Mouse (Mus musculus): ENCODE data around the gene Lipi. TPM values are rescaled to one million over a fixed set of nuclear protein-coding genes. Genes with fewer than 3 reads are reported as not detected.

Lipi gene
- 0.13 TPM in 1 of 2 replicates, not detected in the other for polyA plus RNA-seq (2015; fragmentation: Nextera tagmentation; extraction: Ambion mirVana)

DNA sequence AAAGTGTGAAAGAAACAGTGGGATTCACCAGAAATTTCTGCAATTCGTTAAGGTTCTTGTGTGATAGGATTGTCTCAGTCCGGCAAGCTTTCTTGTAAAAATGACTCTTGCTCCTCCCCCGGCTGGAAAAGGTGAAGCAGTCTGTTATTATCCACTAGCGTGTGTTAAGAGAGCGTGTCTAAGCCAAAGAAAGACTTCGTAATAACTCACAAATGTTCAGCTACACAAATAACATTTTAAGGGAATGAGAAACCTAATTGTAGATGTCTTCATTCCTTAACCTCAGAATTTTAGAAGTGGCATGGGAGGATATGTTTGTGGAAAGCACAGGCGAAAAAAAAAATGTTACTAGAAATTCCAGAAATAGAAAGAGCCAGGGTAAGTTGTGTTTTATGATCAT lies at the start of gene Lipi:
Gene Lipi, minus strand, starts transcription at position 101 of the 400 bp plus-strand sequence.
- Histone ChIP-seq H3K36me3 (no peaks in the 10 kb centered on the region), H3K27me3 (no peaks in the 10 kb centered on the region), H3K4me3 (replicated peaks) (no peak within 1 kb of the TSS), H3K9me3 (no peaks in the 10 kb centered on the region), H3K4me2 (replicated peaks) (no peak within 1 kb of the TSS), H3K4me1 (replicated peaks) (no peaks in the 10 kb centered on the region), H3K27ac (no peak within 1 kb of the TSS), H3K9ac (replicated peaks) (no peak within 1 kb of the TSS)
- 68% methylated on average over 7 of the region's 7 CpGs for WGBS
- no peak for ATAC-seq

DNA sequence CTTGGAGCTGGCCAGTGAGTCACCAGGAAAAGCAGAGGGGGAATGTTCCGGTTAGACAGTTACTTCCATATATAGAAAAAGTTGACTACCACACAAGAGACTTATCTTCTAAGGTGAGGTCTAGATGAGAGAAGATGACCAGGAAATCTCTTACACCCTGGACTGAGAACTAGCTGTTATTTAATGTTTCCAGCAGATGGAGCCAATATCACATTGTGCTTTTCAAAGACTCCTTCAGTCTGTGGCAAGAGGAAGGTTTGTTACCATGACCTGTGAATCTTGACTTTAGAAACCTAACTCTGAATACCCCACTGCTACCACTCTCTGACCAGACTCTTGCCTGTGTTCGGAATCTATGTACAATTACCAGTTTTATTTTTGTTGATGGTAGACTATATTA lies 42.0 kb upstream of the Lipi start:
- Histone ChIP-seq H3K36me3 (no peaks in the 10 kb centered on the region), H3K4me2 (replicated peaks) (no peak overlapping the region), H3K9ac (replicated peaks) (no peak overlapping the region), H3K27ac (no peak overlapping the region), H3K4me3 (replicated peaks) (no peak overlapping the region), H3K4me1 (replicated peaks) (no peaks in the 10 kb centered on the region), H3K27me3 (no peaks in the 10 kb centered on the region), H3K9me3 (no peaks in the 10 kb centered on the region)
- WGBS = 92% methylated on average over 2 of the region's 2 CpGs
- ATAC-seq = no peak

DNA sequence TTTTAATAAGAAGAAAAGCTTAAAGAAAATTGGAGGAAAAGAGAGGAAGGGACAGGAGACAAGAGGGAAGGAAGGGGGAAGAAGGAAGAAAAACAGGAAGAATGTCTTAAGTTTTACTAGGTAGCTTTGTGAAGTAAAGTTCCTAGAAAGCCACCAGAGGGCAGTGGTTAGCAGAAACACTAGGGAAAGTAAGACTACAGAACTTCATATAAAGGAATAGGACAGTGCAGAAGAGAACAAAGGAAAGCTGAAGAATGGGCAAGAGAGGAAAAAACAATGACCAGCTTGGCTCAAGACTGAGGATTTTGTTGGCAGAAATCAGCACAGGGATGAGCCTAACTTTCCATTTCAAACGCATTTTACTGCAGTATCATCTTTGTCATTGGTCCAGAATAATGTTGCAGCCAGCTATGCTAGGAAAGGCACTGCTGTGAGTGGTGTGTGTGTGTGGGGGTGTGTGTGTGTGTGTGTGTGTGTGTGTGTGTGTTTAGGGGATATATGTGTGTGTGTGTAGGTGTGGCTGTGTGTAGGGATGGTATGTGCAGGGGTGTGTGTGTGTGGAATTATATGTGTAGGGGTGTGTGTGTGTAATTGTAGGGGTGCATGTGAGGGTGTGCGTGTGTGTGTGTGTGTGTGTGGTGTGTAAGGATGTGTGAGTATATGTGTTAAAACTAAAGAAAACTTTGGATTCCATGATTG lies 31.9 kb upstream of the Lipi start:
- no peaks in the 10 kb centered on the region for H3K9me3 ChIP-seq
- no peak overlapping the region for H3K4me3 ChIP-seq (replicated peaks)
- no peaks in the 10 kb centered on the region for H3K4me1 ChIP-seq (replicated peaks)
- no peaks in the 10 kb centered on the region for H3K36me3 ChIP-seq
- H3K9ac ChIP-seq (replicated peaks) = no peak overlapping the region
- H3K4me2 ChIP-seq (replicated peaks) = no peak overlapping the region
- ATAC-seq = peak; percentile 69
- no peaks in the 10 kb centered on the region for H3K27me3 ChIP-seq
- H3K27ac ChIP-seq = no peak overlapping the region
- WGBS = 71% methylated on average over 2 of the region's 2 CpGs

DNA sequence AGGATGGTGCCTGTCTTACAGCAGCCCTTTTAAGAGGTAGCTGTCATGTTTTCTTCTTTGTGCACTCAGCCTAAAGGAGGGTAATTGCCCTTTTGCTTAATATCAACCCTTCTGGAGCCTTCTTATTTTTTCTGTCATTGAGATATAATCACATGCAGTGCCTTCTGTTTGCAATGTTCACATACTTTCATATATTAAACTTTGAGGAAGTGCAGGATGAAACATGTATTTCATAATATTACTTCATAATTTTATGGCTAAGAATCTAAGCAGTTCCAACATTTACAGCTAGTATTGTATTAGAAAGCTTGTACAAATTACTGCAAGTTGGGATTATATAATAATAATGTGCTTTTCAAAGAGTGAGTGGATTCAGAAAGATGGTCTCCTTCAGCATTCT lies 26.7 kb upstream of the Lipi start:
- H3K4me3 ChIP-seq (replicated peaks) = no peak overlapping the region
- no peaks in the 10 kb centered on the region for H3K9me3 ChIP-seq
- H3K27ac ChIP-seq = no peak overlapping the region
- no peaks in the 10 kb centered on the region for H3K36me3 ChIP-seq
- no peak overlapping the region for H3K4me2 ChIP-seq (replicated peaks)
- no peak overlapping the region for H3K9ac ChIP-seq (replicated peaks)
- H3K4me1 ChIP-seq (replicated peaks) = no peaks in the 10 kb centered on the region
- H3K27me3 ChIP-seq = no peaks in the 10 kb centered on the region
- no peak for ATAC-seq

DNA sequence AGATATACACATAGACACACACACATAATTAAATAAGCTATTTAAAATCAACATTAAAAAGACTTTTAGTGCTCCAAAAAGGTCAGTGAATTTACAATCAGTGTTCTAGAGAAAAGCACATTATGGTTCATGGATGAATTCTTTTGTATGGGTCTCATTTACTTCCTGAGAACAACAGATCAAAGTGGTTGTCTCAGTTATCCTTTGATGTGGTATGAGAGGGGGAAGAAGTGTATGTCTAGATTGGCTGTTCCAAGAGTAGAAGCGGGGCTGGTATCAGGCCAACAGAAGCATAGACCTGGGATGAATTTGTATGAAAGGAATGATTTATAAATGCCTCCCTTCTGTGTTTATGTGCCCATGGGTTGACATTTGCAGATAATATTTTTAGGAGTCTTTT lies 20.6 kb upstream of the Lipi start:
- no peaks in the 10 kb centered on the region for H3K36me3 ChIP-seq
- ATAC-seq = no peak
- H3K9ac ChIP-seq (replicated peaks) = no peak overlapping the region
- H3K9me3 ChIP-seq = no peaks in the 10 kb centered on the region
- H3K27me3 ChIP-seq = no peaks in the 10 kb centered on the region
- WGBS = 60% methylated on average over 1 of the region's 1 CpGs
- no peak overlapping the region for H3K4me2 ChIP-seq (replicated peaks)
- no peak overlapping the region for H3K4me3 ChIP-seq (replicated peaks)
- H3K4me1 ChIP-seq (replicated peaks) = no peaks in the 10 kb centered on the region
- no peak overlapping the region for H3K27ac ChIP-seq

DNA sequence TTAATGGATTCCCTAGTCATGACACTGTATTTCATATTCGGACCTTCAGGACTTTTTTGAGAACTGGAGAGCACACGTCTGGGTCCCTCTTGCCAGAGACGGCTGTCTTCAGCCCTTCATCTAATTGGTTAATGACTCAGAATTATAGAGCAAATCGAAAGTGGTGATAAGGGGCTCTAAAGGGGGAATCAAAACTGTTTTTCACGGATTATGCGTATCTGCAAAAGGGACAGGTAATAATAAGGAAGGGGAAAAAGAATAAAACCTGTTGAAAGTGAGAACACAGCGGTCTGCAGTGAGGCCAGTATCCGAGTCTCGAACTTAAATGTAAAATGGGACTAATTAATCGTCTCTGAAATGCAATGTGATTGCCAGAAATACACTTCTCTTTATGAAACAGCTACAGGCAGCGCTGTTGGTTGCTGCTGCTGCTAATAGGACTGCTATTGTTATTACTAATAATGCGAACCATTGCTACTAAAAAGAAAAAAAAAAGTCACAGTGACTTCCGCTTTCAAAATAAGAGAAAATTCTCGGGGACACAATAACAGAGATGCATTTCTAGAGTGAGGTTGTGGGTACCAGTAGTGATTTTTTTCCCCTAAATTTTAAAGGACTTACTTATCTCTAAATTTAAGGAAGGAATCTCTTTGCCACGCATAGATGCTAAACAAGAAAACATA lies 7.8 kb upstream of the Lipi start:
- Histone ChIP-seq H3K9me3 (no peaks in the 10 kb centered on the region), H3K27me3 (no peaks in the 10 kb centered on the region), H3K27ac (no peak overlapping the region)

DNA sequence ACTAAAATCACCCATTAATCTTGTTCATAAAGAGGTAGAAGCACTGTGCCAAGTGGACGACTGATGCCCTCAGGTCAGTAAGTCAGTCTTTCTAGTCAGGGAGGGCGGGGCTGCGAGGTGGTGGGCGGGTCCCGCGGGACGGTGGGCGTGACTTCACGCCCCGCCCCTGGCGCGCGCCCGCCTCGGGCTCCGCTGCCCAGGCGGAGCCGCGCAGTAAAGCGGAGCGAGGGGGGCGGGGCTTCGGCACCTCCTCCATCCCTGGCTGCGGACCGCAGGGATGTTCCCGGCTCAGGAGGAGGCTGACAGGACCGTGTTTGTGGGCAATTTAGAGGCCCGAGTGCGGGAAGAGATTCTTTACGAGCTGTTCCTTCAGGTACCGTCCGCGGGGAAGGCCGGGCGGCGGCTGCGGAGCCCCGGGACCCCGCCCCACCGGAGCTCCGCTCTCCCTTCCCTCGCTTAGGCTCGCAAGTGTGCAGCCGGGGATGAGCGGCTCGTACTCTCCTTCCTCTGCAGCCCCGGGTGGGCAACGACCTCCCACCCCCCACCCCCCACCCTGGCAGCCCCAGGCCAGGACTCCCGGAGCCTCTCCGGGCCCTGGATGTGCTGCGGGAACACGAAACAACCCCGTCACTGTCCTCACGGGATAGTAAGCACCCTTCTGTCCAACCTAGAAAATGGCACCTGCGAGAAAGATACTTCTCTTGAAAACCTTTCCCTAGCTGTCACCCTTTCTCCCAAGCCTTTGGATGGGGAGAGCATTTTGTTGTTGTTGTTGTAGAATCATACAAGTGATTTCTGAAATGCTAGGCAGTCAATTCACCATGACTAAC lies 7.0 kb upstream of the Lipi start, which contains the start of gene Rbm11:
Gene Rbm11, plus strand, starts transcription at position 174 of the 830 bp plus-strand sequence.
- Histone ChIP-seq H3K27me3 (no peaks in the 10 kb centered on the region), H3K36me3 (no peaks in the 10 kb centered on the region), H3K4me2 (replicated peaks) (peak within 1 kb of the TSS; percentile 73), H3K9me3 (no peaks in the 10 kb centered on the region), H3K9ac (replicated peaks) (peak within 1 kb of the TSS; percentile 80), H3K27ac (peak within 1 kb of the TSS; percentile 73; the same call in 1 of the 2 replicates), H3K4me3 (replicated peaks) (peak within 1 kb of the TSS; percentile 71), H3K4me1 (replicated peaks) (peaks cover 17% of the 10 kb centered on the region)
- under 1% methylated on average over 48 of the region's 55 CpGs for WGBS
- ATAC-seq = peak; percentile 97

More for the DNA sequence above, 7.8 kb upstream of the Lipi start:
- Histone ChIP-seq H3K9ac (replicated peaks) (peak overlapping the region; percentile 80), H3K36me3 (no peaks in the 10 kb centered on the region), H3K4me1 (replicated peaks) (peaks cover 17% of the 10 kb centered on the region), H3K4me2 (replicated peaks) (peak overlapping the region; percentile 73), H3K4me3 (replicated peaks) (peak overlapping the region; percentile 71)
- ATAC-seq = peak; percentile 18
- 10% methylated on average over 15 of the region's 15 CpGs for WGBS

DNA sequence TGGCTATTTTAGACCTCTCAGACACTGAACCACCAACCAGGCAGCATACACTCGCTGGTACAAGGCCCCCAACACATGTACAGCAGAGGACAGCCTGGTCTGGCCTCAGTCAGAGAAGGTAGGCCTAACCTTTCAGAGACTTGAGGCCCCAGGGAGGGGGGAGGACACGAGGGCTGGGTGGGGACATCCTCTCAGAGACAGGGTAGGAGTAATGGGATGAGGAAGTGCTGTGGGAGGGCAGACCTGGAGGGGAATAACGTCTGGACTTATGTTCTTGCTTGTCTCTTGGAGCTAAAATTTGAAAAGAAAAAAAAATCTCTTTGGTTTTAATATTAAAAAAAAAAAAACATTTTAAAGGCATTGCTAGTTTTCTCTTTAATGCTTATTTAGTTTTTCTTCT lies 605 bp upstream of the Lipi start:
- ATAC-seq = 0 out of 2 replicates have a peak, but pooled peaks have one; percentile 34
- Histone ChIP-seq H3K27ac (no peak overlapping the region), H3K27me3 (no peaks in the 10 kb centered on the region), H3K4me3 (replicated peaks) (no peak overlapping the region), H3K4me2 (replicated peaks) (no peak overlapping the region), H3K9me3 (no peaks in the 10 kb centered on the region), H3K36me3 (no peaks in the 10 kb centered on the region), H3K4me1 (replicated peaks) (no peaks in the 10 kb centered on the region), H3K9ac (replicated peaks) (no peak overlapping the region)
- 43% methylated on average over 3 of the region's 3 CpGs for WGBS

DNA sequence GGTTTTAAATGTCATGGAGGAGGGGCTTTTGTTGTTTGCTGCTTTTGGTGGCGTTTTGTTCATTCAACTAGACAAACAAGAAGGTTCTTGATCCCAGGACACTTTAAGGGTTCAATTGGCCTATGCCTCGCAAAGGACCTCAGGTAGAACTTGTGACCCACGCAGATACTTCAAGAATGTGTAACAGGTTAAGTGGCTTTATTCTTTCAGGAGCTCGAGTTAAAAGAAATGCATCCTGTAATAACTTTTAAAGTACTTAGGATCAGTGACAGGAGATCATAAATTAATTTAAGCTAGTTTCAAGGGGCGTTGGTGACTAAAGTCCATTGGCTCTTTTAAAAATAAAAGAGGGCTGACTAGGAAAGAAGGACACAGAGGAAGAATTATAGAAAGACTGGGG lies 3.6 kb downstream of the Lipi start:
- Histone ChIP-seq H3K27me3 (no peaks in the 10 kb centered on the region), H3K4me3 (replicated peaks) (no peak overlapping the region), H3K9me3 (no peaks in the 10 kb centered on the region), H3K4me2 (replicated peaks) (no peak overlapping the region), H3K4me1 (replicated peaks) (no peaks in the 10 kb centered on the region), H3K36me3 (no peaks in the 10 kb centered on the region), H3K9ac (replicated peaks) (no peak overlapping the region), H3K27ac (no peak overlapping the region)
- no peak for ATAC-seq
- 83% methylated on average over 5 of the region's 5 CpGs for WGBS

DNA sequence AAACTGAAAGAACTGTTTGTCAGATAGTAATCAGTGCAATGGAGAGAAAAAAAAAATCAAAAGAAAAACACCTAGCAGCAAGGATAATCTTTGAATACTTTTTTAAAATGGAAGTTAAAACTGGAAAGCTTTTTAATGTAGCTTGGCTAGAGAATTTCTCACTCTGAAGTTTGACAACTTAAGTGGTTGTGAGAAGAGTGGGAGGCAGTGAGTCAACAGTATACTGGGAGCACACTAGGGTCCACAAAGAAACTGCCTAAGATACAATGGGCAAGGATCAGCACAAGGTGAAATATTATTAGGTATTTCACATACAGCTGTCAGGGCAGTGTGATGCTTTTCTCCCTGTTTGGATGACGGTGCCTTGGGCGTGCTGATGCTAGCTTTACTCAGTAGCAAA lies 23.0 kb downstream of the Lipi start:
- 93% methylated on average over 2 of the region's 2 CpGs for WGBS
- Histone ChIP-seq H3K27me3 (no peaks in the 10 kb centered on the region), H3K9me3 (no peaks in the 10 kb centered on the region), H3K4me1 (replicated peaks) (no peaks in the 10 kb centered on the region), H3K4me3 (replicated peaks) (no peak overlapping the region), H3K27ac (no peak overlapping the region), H3K4me2 (replicated peaks) (no peak overlapping the region), H3K36me3 (no peaks in the 10 kb centered on the region), H3K9ac (replicated peaks) (no peak overlapping the region)
- no peak for ATAC-seq

DNA sequence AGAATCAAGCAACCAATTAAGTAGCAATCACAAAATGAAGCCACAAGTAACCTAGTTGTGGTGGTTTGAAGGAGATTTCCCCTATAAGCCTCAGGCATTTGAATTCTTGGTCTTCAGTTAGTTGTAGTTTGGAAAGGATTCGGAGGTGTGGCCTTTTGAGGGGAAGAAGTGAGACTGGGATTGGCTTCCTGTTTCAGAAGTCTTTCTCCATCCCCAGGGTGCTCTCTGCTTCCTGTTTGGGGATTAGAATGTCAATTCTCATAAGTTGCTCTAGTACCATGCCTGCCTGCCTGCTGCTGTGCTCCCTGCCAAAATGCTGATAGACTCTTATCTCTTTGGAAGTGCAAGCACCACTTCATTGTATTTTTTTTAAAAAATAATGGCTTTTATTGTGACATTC lies 40.6 kb downstream of the Lipi start:
- Histone ChIP-seq H3K9ac (replicated peaks) (no peak overlapping the region), H3K4me1 (replicated peaks) (no peaks in the 10 kb centered on the region), H3K27ac (no peak overlapping the region), H3K27me3 (no peaks in the 10 kb centered on the region), H3K4me3 (replicated peaks) (no peak overlapping the region), H3K9me3 (no peaks in the 10 kb centered on the region), H3K36me3 (no peaks in the 10 kb centered on the region), H3K4me2 (replicated peaks) (no peak overlapping the region)
- 97% methylated on average over 1 of the region's 1 CpGs for WGBS
- no peak for ATAC-seq
